Mouse (Mus musculus) MEL-GATA-1-ER (cell line): ENCODE measurements around the gene Slc17a5.
"Not testable (repeated sequence)": the region's sequence is repeated elsewhere in the genome, so short reads cannot be mapped to it uniquely, and the experiment has no call there.

ENCODE experiments used
- DNase-seq: peaks from one replicate; pipeline ENCODE4 v3.0.0-alpha.2; 2012; ENCODE audit warnings: low read depth; ENCODE audit errors: extremely low read depth

The Slc17a5 gene

DNA sequence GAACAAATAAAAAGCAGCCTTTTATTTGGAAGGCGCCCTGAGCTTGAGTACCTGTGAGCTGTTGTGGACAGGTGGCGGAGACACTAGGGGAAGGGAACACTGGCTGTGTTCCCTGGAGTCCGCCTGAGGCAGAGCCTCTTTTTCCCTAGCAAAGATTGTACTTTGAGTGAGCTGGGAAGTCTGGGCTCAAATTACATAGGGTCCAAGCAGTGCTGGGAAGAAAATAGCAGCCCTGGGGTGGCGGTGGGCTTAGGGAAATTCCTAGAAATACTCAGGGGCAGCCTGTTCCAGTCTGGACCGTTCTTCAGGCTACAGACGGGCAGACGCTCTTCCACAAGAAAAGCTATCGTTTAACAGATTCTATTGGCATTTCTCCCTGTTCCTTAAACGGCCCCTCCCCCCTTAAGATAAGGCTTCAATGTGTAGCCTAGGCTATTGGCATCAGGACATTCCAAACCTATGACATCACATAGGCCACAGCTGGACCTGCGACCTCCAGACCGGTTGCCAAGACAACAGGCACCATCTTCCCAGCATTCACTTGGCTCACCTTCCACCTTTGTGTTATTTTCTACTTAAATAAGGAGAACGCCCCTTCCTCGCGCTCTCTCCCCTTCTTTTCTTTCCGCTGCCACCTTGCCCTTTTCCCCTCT lies 67.6 kb downstream of the Slc17a5 start:
- DNase-seq: no peak

GRCm38 (mm10) chr9:78517237-78517636 lies 70.6 kb downstream of the Slc17a5 start:
- not testable (repeated sequence) for DNase-seq

DNA sequence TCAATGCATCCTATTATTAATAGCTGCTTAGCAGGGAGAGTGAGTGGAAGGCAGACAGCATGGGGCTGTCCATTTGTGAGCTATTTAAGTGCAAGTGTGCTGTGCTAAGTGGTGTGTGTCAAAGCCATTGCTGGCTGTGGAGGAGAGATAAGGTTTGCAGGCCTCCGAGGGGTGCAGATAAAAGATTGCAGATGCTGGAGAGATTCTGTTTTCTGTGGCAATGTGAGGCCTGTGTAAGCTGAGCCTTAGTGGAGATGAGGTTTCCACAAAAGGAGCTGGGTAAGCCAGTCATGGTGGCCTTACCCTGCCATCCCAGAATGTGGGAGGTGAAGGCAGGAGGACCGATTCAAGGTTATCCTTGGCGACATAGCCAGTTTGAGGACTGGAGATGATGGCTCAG lies 71.7 kb downstream of the Slc17a5 start:
- no peak for DNase-seq

- DNase-seq: no peak
Observed at GRCm38 (mm10) chr9:78514681-78515080, 73.2 kb downstream of the Slc17a5 start.

DNA sequence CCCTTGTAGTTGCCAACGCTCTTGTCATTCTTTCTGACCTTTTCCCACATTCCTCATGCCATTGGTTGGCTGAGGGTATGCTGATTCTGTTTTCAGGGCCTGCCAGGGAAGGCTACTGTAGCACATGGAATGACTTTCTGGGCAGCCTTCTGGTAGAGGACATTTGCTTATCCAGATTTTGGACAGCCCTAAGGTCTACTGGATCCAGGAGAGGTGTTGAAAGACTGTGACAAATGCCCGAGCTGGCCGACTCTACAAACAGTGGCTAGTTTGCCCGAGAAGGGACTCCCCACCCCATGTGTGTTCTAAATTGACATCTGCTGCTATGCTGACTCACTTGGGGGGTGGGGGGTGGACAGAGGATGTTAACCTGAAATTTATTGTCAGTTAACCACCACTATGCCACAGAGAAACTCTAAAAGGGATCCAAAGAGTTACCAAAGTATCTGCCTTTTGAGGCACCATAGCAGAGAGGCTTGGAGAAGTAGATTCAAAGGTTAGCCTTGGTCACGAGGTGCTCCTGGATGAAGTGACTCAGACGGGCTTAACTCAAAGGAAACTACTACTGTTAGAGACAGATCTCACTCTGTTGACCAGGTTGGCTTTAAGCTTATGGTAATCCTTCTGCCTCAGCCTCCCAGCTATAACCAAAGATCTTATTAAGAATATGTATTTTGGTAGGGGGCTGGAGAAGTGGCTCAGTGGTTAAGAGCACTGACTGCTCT lies 73.9 kb downstream of the Slc17a5 start:
- DNase-seq: no peak

- no peak for DNase-seq
Observed at GRCm38 (mm10) chr9:78511705-78512104, 76.1 kb downstream of the Slc17a5 start.

GRCm38 (mm10) chr9:78508106-78508786 lies 79.6 kb downstream of the Slc17a5 start:
- DNase-seq: no peak

DNA sequence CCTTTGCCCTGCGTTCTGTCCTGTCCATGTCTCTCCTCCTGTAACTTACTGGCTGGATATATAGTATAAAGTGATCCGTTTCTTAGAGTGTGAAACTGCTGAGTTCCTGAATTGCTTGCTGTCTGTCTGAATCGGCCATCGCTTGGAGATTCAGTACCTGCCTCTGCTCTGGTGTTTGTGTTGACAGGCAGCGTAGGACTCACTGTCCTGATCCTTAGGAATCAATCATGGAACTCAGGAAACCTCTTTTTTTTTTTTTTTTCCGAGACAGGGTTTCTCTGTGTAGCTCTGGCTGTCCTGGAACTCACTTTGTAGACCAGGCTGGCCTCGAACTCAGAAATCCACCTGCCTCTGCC lies 81.1 kb downstream of the Slc17a5 start:
- DNase-seq: no peak

DNA sequence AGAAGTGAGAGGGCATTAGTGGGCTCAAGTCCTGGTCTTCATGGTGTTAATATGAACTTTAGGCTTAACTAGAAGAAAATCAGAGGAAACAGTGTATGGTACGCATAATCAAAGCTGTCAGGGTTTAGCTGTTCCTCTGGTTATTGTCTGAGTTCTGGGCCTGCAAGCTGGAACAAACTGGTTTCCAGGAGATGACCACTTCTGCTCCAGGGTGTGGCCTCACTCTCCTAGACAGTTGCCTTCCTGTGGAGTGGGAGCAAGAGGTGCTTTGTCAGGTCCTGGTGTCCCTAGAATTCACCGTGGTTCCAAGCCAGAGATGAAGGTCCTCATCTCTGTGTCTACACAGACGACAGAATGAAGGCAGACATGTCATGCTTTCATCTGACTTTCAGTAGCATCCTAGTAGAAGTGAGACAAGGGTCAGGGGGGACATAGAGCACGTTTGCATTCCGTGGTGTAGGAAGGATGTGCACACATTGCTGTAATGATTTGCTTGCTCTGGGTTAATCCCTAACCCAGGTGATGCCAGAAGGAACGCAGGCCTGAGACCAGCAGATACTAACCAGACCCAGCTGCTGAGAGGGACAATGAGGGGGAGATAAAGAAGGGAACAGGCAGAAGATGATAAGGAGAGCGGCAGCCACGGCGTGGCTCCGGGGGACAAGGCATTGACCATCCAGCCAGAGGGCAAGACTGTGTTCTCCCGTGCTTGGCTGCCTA lies 81.7 kb downstream of the Slc17a5 start:
- no peak for DNase-seq

DNA sequence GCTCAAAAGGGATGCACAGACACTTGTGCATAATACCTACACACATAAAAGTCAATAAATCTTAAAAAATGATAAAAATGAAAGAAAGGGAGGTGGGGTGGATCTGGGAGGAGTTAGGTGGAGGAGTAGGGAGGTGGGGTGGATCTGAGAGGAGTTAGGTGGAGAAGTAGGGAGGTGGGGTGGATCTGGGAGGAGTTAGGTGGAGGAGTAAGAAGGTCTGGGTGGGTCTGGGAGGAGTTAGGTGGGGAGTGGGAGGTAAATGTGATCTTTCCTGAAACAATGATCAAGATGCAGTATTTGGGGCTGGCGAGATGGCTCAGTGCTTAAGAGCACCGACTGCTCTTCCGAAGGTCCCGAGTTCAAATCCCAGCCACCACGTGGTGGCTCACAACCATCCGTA lies 82.6 kb downstream of the Slc17a5 start:
- DNase-seq: no peak

DNA sequence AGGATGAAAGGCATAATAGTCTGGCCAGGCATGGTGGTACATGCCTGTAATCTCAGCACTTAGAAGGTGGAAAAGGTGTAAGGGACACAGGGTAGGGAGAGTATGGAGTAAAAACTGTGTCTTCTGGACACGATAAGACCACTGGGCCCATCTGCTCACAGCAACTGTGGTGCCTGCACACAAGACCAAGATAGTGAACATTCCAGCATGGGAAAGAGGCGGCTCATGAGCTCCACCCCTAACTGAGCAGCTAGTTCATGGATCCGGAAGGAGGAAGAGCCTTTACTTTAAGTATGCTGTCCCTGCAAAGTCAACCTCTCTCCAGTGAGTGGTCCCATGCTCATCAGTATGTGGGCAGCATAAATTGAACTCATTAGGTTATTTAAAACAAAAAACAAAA lies 83.2 kb downstream of the Slc17a5 start:
- no peak for DNase-seq

- no peak for DNase-seq
Observed at GRCm38 (mm10) chr9:78504133-78504532, 83.7 kb downstream of the Slc17a5 start.

DNA sequence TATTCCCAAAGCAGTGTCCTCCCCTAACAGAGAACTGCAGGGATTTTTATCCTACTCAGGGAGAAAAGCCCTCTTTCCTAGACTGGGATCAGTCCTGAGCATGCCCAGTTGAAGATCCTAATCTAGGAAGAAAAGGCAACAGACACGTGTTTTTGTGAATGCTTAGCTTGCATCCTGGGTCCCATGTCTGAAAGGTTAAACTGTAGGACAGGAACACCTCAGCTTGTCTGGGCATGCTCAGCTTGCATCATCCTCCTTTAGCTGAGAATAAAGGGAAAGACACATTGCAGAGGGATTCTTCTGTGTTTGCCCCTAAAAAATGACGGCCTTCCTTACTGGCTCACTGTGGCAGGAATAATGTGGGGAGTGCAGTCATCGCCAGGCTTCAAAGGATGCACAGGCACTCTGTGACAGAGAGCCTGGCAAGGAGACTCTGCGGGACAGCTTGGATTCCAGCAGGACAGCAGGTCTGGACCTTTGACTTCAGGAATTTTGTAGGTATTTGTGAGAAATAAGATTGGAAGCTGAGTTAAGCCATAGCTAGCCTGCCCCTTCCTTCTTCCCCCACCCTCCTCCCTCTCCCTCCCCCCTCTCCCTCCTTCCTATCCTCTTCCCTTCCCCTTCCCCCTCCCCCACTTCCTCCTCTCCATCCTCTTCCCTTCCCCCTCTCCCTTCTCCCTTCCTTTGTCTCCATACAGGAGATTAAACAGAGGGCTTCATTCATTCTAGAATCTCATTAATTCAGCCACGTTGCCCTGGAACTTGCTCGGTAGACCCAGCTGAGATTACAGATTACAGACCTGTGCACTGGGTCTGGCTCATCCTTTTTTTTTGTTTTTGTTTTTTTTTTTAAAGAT lies 84.4 kb downstream of the Slc17a5 start:
- no peak for DNase-seq

DNA sequence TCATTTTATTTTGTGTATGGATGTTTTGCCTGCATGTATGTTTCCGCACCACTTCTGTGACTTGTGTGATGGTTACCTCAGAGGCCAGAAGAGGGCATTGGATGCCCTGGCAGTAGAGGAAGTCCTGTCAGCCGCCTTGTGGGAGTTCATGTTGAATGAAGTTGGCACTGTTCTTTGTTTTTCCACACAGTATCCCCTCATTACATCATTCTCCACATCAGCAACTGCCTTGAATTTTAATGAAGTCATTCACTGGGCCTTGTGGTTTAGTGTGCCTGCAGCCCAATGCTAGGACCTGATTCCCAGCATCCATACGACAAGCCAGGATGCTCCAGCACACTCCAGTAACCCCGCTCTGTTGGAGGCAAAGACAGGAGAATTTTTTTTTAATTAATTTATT lies 86.6 kb downstream of the Slc17a5 start:
- no peak for DNase-seq

GRCm38 (mm10) chr9:78500386-78500785 lies 87.5 kb downstream of the Slc17a5 start:
- DNase-seq: no peak

GRCm38 (mm10) chr9:78493171-78493570 lies 94.7 kb downstream of the Slc17a5 start:
- DNase-seq: no peak

DNA sequence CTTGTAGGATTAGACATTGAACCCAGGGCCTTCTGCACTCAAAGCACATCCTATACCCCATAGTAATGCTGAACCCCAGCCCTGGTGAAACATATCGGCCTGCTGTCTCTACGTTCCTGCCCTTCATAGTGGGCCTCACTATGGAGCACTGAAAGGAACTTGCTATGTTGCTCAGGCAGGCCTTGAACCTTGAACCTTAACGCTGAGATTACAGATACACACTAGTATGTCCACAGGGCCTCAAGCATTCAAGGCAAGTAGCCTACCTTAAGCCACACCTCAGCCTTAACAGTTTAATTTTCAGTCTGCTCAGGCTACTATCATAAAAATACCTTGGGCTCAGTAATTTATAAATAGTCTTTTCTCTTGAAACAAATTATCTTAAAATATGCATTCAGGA lies 95.6 kb downstream of the Slc17a5 start:
- no peak for DNase-seq

- DNase-seq: no peak
Observed at GRCm38 (mm10) chr9:78491169-78491568, 96.7 kb downstream of the Slc17a5 start.

DNA sequence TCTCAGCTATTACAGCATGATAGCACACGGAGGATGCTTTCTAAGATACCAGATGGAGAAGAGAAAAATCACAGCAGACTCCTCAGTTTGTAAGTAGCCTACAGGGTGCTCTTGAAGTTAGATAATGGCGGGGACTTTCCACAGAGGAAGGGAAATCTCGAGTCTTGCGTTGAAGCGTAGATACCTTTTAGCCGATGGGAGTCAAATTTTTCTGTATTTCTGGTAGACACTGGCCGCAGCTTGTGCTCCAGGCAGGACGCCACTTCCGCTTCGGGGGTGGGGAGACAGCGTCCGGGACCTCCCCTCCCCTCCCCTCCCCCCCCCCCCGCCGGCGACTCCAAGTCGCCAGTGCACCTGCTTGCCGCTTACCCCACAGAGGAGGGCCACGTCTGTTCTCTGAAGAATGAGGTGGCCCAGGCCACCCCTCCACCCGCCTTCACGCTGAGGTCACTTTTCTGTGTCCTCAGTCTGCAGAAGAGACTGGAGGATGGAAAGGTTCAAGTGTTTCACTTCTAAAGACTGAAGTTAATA lies 98.9 kb downstream of the Slc17a5 start, which contains the start of gene Eef1a1:
Gene Eef1a1, minus strand, starts transcription at position 262 of the 531 bp plus-strand sequence.
- no peak for DNase-seq

- DNase-seq: not testable (repeated sequence)
Observed at GRCm38 (mm10) chr9:78488021-78488420, 99.8 kb downstream of the Slc17a5 start.
